ENCODE assay signal across 37 mouse cellular contexts in the genomic region with DNA sequence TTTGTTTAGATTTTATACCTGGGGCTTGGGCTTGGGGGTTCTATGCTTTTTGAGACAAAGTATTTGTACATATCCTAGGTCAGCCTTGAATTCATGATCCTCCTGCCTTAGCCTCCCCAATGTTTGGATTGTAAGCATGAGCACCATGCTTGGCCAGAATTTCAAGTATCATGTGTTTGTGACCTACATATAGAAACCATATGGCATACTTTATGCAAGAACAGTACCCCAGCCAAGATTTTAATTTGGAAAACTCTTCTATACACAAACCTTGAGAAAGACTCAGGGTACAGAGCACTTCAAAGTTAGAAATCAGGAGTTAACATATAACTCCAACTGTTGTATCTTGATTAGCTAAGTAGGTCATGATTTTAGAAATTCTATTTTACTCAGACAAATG. TPM values are rescaled to one million over a fixed set of nuclear protein-coding genes. Genes with fewer than 3 reads are reported as not detected.
"Had no signal": no experiment of that assay in that cellular context is flagged by ENCODE, and none has a peak within 500 bp of the region (broad histone marks: within the 10 kb centered on the region; RNA-seq: fewer than 3 reads in every experiment).

No protein-coding gene starts in this region.

- DNase-seq: left cerebral cortex, postnatal 4 days; liver; liver, embryonic 13.5 days; liver, postnatal 0 days; lung, adult 18-20 months; lung, adult 2 months; lung, embryonic 14.5 days; lung, postnatal 10 days; lung, postnatal 14 days; lung, postnatal 36 days; lung, postnatal 4 days; midbrain, embryonic 14.5 days had no signal

- H3K9ac ChIP-seq: limb, embryonic 12.5 days; limb, embryonic 13.5 days; limb, embryonic 15.5 days; liver, embryonic 12.5 days; liver, embryonic 13.5 days; liver, embryonic 14.5 days; liver, embryonic 15.5 days; liver, postnatal 0 days; lung, embryonic 14.5 days; lung, embryonic 15.5 days; midbrain, embryonic 12.5 days; midbrain, embryonic 13.5 days; midbrain, embryonic 15.5 days; neural tube, embryonic 12.5 days had no signal

- H3K36me3 ChIP-seq: limb, embryonic 10.5 days; limb, embryonic 12.5 days; limb, embryonic 15.5 days; liver, embryonic 12.5 days; liver, embryonic 13.5 days; liver, embryonic 15.5 days; lung, embryonic 15.5 days had no signal

- H3K9me3 ChIP-seq: limb, embryonic 10.5 days; limb, embryonic 12.5 days; limb, embryonic 13.5 days; limb, embryonic 15.5 days; liver, embryonic 13.5 days; liver, embryonic 15.5 days; lung, embryonic 15.5 days; midbrain, embryonic 10.5 days; midbrain, embryonic 12.5 days; midbrain, embryonic 13.5 days; midbrain, embryonic 15.5 days; neural tube, embryonic 12.5 days had no signal

- ATAC-seq: liver, embryonic 12.5 days; liver, postnatal 0 days; lung, postnatal 0 days; midbrain, embryonic 13.5 days; midbrain, embryonic 15.5 days; midbrain, embryonic 16.5 days had no signal

- H3K27me3 ChIP-seq: limb, embryonic 12.5 days; limb, embryonic 13.5 days; limb, embryonic 15.5 days; liver, embryonic 12.5 days; liver, embryonic 13.5 days; liver, embryonic 15.5 days; lung, embryonic 15.5 days; megakaryocyte, embryonic 14.5 days; midbrain, embryonic 12.5 days; midbrain, embryonic 13.5 days; midbrain, embryonic 15.5 days; neural tube, embryonic 12.5 days had no signal

- H3K4me2 ChIP-seq: limb, embryonic 12.5 days; limb, embryonic 13.5 days; limb, embryonic 15.5 days; liver, embryonic 11.5 days; liver, embryonic 12.5 days; liver, embryonic 13.5 days; liver, embryonic 15.5 days; lung, embryonic 14.5 days; lung, embryonic 15.5 days; midbrain, embryonic 11.5 days; midbrain, embryonic 12.5 days; midbrain, embryonic 13.5 days; midbrain, embryonic 15.5 days; neural tube, embryonic 12.5 days had no signal

- H3K4me1 ChIP-seq: limb, embryonic 10.5 days; limb, embryonic 12.5 days; limb, embryonic 13.5 days; limb, embryonic 15.5 days; liver, embryonic 12.5 days; liver, embryonic 13.5 days; liver, embryonic 15.5 days; lung, embryonic 15.5 days; megakaryocyte, embryonic 14.5 days; midbrain, embryonic 10.5 days; midbrain, embryonic 12.5 days; midbrain, embryonic 13.5 days; midbrain, embryonic 15.5 days; neural tube, embryonic 12.5 days had no signal

- H3K4me3 ChIP-seq: limb, embryonic 10.5 days; limb, embryonic 12.5 days; limb, embryonic 13.5 days; limb, embryonic 15.5 days; liver, embryonic 12.5 days; liver, embryonic 13.5 days; liver, embryonic 15.5 days; lung, embryonic 15.5 days; megakaryocyte, embryonic 14.5 days; midbrain, embryonic 10.5 days; midbrain, embryonic 12.5 days; midbrain, embryonic 13.5 days; midbrain, embryonic 15.5 days; myocyte; neural tube, embryonic 12.5 days had no signal

- H3K27ac ChIP-seq: limb, embryonic 10.5 days; limb, embryonic 12.5 days; limb, embryonic 13.5 days; limb, embryonic 15.5 days; liver, embryonic 12.5 days; liver, embryonic 13.5 days; liver, embryonic 14.5 days; liver, embryonic 15.5 days; lung, embryonic 15.5 days; macrophage; midbrain, embryonic 10.5 days; midbrain, embryonic 12.5 days; midbrain, embryonic 13.5 days; midbrain, embryonic 15.5 days; neural tube, embryonic 12.5 days had no signal

RNA-seq across cellular contexts. Expression of a gene that starts 49.8 kb away (rescaled TPM):
- total RNA-seq: megakaryocyte, adult 5-6 weeks; megakaryocyte-erythroid progenitor cell, adult 5-6 weeks; monocyte, adult 5-6 weeks had no signal
- polyA plus RNA-seq: liver, adult 2 months; liver, embryonic 12.5 days; liver, embryonic 13.5 days; liver, embryonic 15.5 days; liver, embryonic 16.5 days; macrophage; myocyte had no signal
